Mouse (Mus musculus) cortical plate, adult 2 months (tissue): ENCODE results near the gene Tex44.

Experiments
- CTCF ChIP-seq: fragments of 200-500 bp; IDR thresholded peaks from 2 replicates; pipeline ENCODE4 v1.5.1; 2011; ENCODE audit warnings: mild to moderate bottlenecking, control low read depth, low read length; ENCODE audit not compliant: insufficient read depth; ENCODE audit errors: extremely low read depth
- POLR2A ChIP-seq: fragments of 200-500 bp; IDR thresholded peaks from 2 replicates; pipeline ENCODE4 v1.6.1; 2011; ENCODE audit warnings: mild to moderate bottlenecking, low read length, control low read depth; ENCODE audit not compliant: insufficient read depth; ENCODE audit errors: extremely low read depth

DNA sequence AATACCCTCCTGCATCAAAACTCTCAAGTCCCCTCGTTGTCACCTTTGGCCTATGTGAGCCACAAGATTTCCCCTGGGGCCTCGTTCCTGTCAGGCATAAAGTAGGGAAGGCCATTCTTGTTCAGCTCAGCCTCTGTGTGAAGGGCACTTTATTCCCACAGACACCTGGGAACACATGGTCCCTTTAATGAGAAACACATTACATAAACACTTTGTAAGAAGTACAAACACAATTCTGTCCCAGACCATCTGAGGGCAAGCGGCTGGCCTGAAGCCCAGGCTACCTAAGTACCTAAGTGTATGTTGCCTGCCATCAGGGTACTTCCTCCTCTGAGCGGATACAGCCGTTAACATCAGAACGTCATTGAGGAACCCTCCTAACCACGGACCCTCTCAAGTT is 27.9 kb upstream of the Tex44 start:
- TF ChIP-seq CTCF (no peak), POLR2A (no peak)
